Mouse (Mus musculus) myocyte (in vitro differentiated cells): ENCODE data around the gene Prkcg. TPM values are rescaled to one million over a fixed set of nuclear protein-coding genes. Genes with fewer than 3 reads are reported as not detected.

Experiments
- H3K27me3 ChIP-seq: one replicate; pipeline ENCODE4 v1.6.1; 2011; ENCODE audit not compliant: control insufficient read depth, insufficient read depth, insufficient read length
- H3K36me3 ChIP-seq: one replicate; pipeline ENCODE4 v1.6.1; 2011; ENCODE audit not compliant: control insufficient read depth, insufficient read depth
- H3K4me2 ChIP-seq: one replicate; pipeline ENCODE4 v1.6.1; 2011; ENCODE audit warnings: low read depth, control low read depth
- H3K4me3 ChIP-seq: one replicate; pipeline ENCODE4 v1.5.1; 2011; ENCODE audit warnings: mild to moderate bottlenecking, control low read depth, moderate library complexity
- H3K79me2 ChIP-seq: one replicate; pipeline ENCODE4 v1.6.1; 2011; ENCODE audit not compliant: control insufficient read depth, insufficient read depth
- H3ac ChIP-seq: one replicate; pipeline ENCODE4 v1.6.1; 2011; ENCODE audit not compliant: control insufficient read depth, insufficient read length
- CEBPB ChIP-seq: IDR thresholded peaks from 2 replicates; pipeline ENCODE4 v1.6.1; 2011; ENCODE audit warnings: mild to moderate bottlenecking, moderate library complexity; ENCODE audit not compliant: poor library complexity, insufficient read depth, severe bottlenecking
- E2F4 ChIP-seq: IDR thresholded peaks from one replicate; pipeline ENCODE4 v1.6.1; 2011; ENCODE audit warnings: mild to moderate bottlenecking, control low read depth, moderate library complexity; ENCODE audit not compliant: insufficient read depth
- MAX ChIP-seq: IDR thresholded peaks from one replicate; pipeline ENCODE4 v1.6.1; 2011; ENCODE audit warnings: low read depth, mild to moderate bottlenecking, control low read depth
- MYOD1 ChIP-seq, 3 experiments: IDR thresholded peaks; one replicate each; pipeline ENCODE4 v1.6.1; 2011; ENCODE audit warnings: control low read depth in 2 of 3, low read depth in 2 of 3, mild to moderate bottlenecking in 2 of 3, moderate library complexity in 1 of 3; ENCODE audit not compliant: insufficient read length in 2 of 3, control insufficient read depth in 1 of 3
- MYOG ChIP-seq, 3 experiments: IDR thresholded peaks; one replicate each; pipeline ENCODE4 v1.6.1; 2011; ENCODE audit warnings: control low read depth in 2 of 3, low read depth in 2 of 3, mild to moderate bottlenecking in 2 of 3; ENCODE audit not compliant: insufficient read length in 2 of 3, control insufficient read depth in 1 of 3, insufficient read depth in 1 of 3
- POLR2A ChIP-seq: IDR thresholded peaks from one replicate; pipeline ENCODE4 v1.6.1; 2011; ENCODE audit warnings: low read depth, mild to moderate bottlenecking, control low read depth, moderate library complexity; ENCODE audit not compliant: insufficient read length
- POLR2AphosphoS2 ChIP-seq: IDR thresholded peaks from one replicate; pipeline ENCODE4 v1.6.1; 2011; ENCODE audit warnings: low read depth, control low read depth; ENCODE audit not compliant: insufficient read length
- REST ChIP-seq: IDR thresholded peaks from one replicate; pipeline ENCODE4 v1.6.1; 2011; ENCODE audit warnings: mild to moderate bottlenecking, control low read depth, moderate library complexity; ENCODE audit not compliant: insufficient read depth, insufficient read length
- SRF ChIP-seq: IDR thresholded peaks from one replicate; pipeline ENCODE4 v1.6.1; 2011; ENCODE audit warnings: low read depth; ENCODE audit not compliant: control insufficient read depth, insufficient read length
- TCF12 ChIP-seq: IDR thresholded peaks from one replicate; pipeline ENCODE4 v1.6.1; 2011; ENCODE audit warnings: mild to moderate bottlenecking, control low read depth; ENCODE audit not compliant: poor library complexity, insufficient read depth, severe bottlenecking
- TCF3 ChIP-seq: IDR thresholded peaks from one replicate; pipeline ENCODE4 v1.6.1; 2011; ENCODE audit warnings: low read depth, control low read depth; ENCODE audit not compliant: insufficient read length
- USF1 ChIP-seq: IDR thresholded peaks from one replicate; pipeline ENCODE4 v1.6.1; 2011; ENCODE audit warnings: low read depth, mild to moderate bottlenecking, control low read depth, moderate library complexity
- polyA plus RNA-seq: library from polyadenylated mRNA; unstranded; fragments of >200 nt; fragmentation: generic; extraction: Trizol; gene quantifications from one replicate; pipeline ENCODE4 v1.2.1, GENCODE M21; 2012; ENCODE audit warnings: missing spikeins

Prkcg gene
- polyA plus RNA-seq, 1 experiment: 0.50 TPM

- Histone ChIP-seq H3K27me3 (no peaks in the 10 kb centered on the region), H3K79me2 (no peaks in the 10 kb centered on the region), H3K4me2 (no peak overlapping the region), H3K36me3 (peaks cover 9% of the 10 kb centered on the region), H3K4me3 (no peak overlapping the region), H3ac (no peak overlapping the region)
- TF ChIP-seq REST: no peak
- TF ChIP-seq CEBPB: no peak
- no peak for TF ChIP-seq MAX
- no peak for TF ChIP-seq POLR2AphosphoS2
- TF ChIP-seq TCF3: no peak
- no peak for TF ChIP-seq SRF
- TF ChIP-seq USF1: no peak
- TF ChIP-seq E2F4: no peak
- no peak for TF ChIP-seq MYOG (IDR thresholded peaks at IDR 0.05; ENCODE audit: control insufficient read depth in 1 of 3, insufficient read depth in 1 of 3, insufficient read length in 2 of 3, low read depth in 2 of 3)
- no peak for TF ChIP-seq MYOD1 (IDR thresholded peaks at IDR 0.05; ENCODE audit: control insufficient read depth in 1 of 3, insufficient read length in 2 of 3, low read depth in 2 of 3)
- TF ChIP-seq POLR2A: no peak
- TF ChIP-seq TCF12: no peak
Measured at GRCm38 (mm10) chr7:3304298-3304697, 15.3 kb downstream of the Prkcg start.

DNA sequence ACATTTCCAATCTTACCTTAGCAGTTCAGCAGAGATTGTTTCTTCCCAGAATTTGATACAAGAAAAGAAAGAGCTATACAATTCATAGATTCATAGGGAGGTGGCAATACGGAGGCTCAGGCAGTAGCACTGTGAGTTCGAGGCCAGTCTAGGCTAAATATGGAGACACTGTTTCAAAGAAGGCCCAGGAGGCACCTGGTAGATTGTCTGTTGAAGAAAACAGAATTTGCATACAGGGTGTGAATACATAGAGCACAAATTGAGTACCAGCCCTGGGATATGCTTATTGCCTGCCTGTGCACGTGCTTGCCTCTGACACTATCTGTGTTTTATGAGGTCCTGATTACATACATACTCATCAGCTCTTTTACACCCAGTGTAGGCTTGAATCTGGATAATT, 17.4 kb downstream of the Prkcg start:
- Histone ChIP-seq H3K4me3 (no peak overlapping the region), H3ac (no peak overlapping the region), H3K79me2 (no peaks in the 10 kb centered on the region), H3K27me3 (no peaks in the 10 kb centered on the region), H3K4me2 (no peak overlapping the region), H3K36me3 (no peaks in the 10 kb centered on the region)
- TF ChIP-seq CEBPB (no peak), USF1 (no peak), REST (no peak), POLR2A (no peak), TCF12 (no peak), MYOD1 (IDR thresholded peaks at IDR 0.05; ENCODE audit: control insufficient read depth in 1 of 3, insufficient read length in 2 of 3, low read depth in 2 of 3) (no peak), MAX (no peak), POLR2AphosphoS2 (no peak), E2F4 (no peak), TCF3 (no peak), SRF (no peak), MYOG (IDR thresholded peaks at IDR 0.05; ENCODE audit: control insufficient read depth in 1 of 3, insufficient read depth in 1 of 3, insufficient read length in 2 of 3, low read depth in 2 of 3) (no peak)

DNA sequence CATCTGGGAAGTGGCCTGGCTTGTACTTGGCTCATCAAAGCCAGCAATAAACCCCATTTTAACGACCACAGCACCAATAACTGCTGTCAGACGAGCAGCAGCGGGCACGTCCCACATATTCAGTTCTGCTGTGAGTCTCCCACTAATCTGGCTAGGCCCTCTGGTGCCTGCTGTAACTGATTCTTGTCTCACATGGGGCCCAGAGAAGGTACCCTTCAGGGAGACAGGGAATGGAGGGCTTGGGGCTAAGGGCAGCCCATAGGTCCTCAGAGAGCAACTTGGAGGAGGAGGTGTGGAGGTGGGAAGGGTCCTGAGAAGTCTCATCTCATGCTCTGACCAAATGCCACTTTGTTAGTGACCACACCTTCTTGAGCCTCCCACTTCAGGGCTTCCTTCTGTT, 19.7 kb downstream of the Prkcg start:
- Histone ChIP-seq H3K4me2 (no peak overlapping the region), H3ac (no peak overlapping the region), H3K36me3 (no peaks in the 10 kb centered on the region), H3K27me3 (no peaks in the 10 kb centered on the region), H3K79me2 (no peaks in the 10 kb centered on the region), H3K4me3 (no peak overlapping the region)
- no peak for TF ChIP-seq REST
- TF ChIP-seq E2F4: no peak
- TF ChIP-seq SRF: no peak
- no peak for TF ChIP-seq MYOD1 (IDR thresholded peaks at IDR 0.05; ENCODE audit: control insufficient read depth in 1 of 3, insufficient read length in 2 of 3, low read depth in 2 of 3)
- no peak for TF ChIP-seq POLR2A
- TF ChIP-seq MAX: no peak
- no peak for TF ChIP-seq TCF3
- TF ChIP-seq CEBPB: no peak
- no peak for TF ChIP-seq TCF12
- TF ChIP-seq POLR2AphosphoS2: no peak
- no peak for TF ChIP-seq USF1
- no peak for TF ChIP-seq MYOG (IDR thresholded peaks at IDR 0.05; ENCODE audit: control insufficient read depth in 1 of 3, insufficient read depth in 1 of 3, insufficient read length in 2 of 3, low read depth in 2 of 3)

DNA sequence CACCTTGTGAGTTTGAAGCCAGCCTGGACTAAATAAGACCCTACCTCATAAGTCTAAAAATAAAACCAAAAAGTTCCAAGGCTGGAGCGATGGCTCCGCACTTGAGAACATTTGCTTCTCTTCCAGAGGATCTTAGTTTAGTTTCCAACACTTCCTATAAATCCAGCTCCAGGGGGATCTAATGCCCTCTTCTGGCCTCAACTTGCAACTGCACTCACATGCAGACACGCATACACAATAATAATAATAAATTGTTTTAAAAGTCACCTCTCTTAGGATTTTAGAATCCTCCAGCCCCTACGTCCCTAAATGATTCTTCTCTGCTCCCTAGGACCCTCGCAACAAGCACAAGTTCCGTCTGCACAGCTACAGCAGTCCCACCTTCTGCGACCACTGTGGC, 21.3 kb downstream of the Prkcg start:
- TF ChIP-seq POLR2AphosphoS2 (no peak), CEBPB (no peak), POLR2A (no peak), MYOG (IDR thresholded peaks at IDR 0.05; ENCODE audit: control insufficient read depth in 1 of 3, insufficient read depth in 1 of 3, insufficient read length in 2 of 3, low read depth in 2 of 3) (no peak), REST (no peak), TCF12 (no peak), SRF (no peak), E2F4 (no peak), TCF3 (no peak), MAX (no peak), USF1 (no peak), MYOD1 (IDR thresholded peaks at IDR 0.05; ENCODE audit: control insufficient read depth in 1 of 3, insufficient read length in 2 of 3, low read depth in 2 of 3) (no peak)
- Histone ChIP-seq H3K4me3 (no peak overlapping the region), H3K79me2 (no peaks in the 10 kb centered on the region), H3K36me3 (no peaks in the 10 kb centered on the region), H3ac (no peak overlapping the region), H3K27me3 (no peaks in the 10 kb centered on the region), H3K4me2 (no peak overlapping the region)

GRCm38 (mm10) chr7:3313571-3313970, 24.6 kb downstream of the Prkcg start:
- no peaks in the 10 kb centered on the region for H3K36me3 ChIP-seq
- H3K79me2 ChIP-seq: no peaks in the 10 kb centered on the region
- H3K27me3 ChIP-seq: no peaks in the 10 kb centered on the region
- no peak overlapping the region for H3ac ChIP-seq
- no peak overlapping the region for H3K4me3 ChIP-seq
- no peak overlapping the region for H3K4me2 ChIP-seq
- TF ChIP-seq TCF12 (no peak), MAX (no peak), CEBPB (no peak), POLR2A (no peak)
